Mouse (Mus musculus): ENCODE measurements around the gene Hps4. TPM values are rescaled to one million over a fixed set of nuclear protein-coding genes. Genes with fewer than 3 reads are reported as not detected.

The Hps4 gene
- polyA plus RNA-seq, 1 experiment from 2014 or later, result 28.8 TPM

GRCm38 (mm10) chr5:112394779-112395443 lies 52.0 kb downstream of the Hps4 start, which contains the start of gene Asphd2:
Gene Asphd2, minus strand, starts transcription at chr5:112394866.
- no peaks in the 10 kb centered on the region for H3K9me3 ChIP-seq (ENCODE audit: control insufficient read depth)

GRCm38 (mm10) chr5:112396066-112396465 lies 53.2 kb downstream of the Hps4 start:
- ATAC-seq, result no peak
- WGBS, result 81% methylated on average over 18 of the region's 18 CpGs

More at GRCm38 (mm10) chr5:112394779-112395443, 52.0 kb downstream of the Hps4 start, which contains the start of gene Asphd2:
- TF ChIP-seq CTCF (IDR thresholded peaks at IDR 0.05; ENCODE audit: low read depth), result peak; percentile 23
- H3K36me3 ChIP-seq (ENCODE audit: control insufficient read depth, insufficient read depth), result no peaks in the 10 kb centered on the region
- no peaks in the 10 kb centered on the region for H3K4me1 ChIP-seq (replicated peaks; ENCODE audit: control insufficient read depth, insufficient read depth, low read length)
- peak; percentile 47 for ATAC-seq
- peaks cover 30% of the 10 kb centered on the region for H3K27me3 ChIP-seq (replicated peaks; ENCODE audit: control insufficient read depth, insufficient read depth, low read length)
- no peak within 1 kb of the TSS for H3K9ac ChIP-seq (ENCODE audit: low read depth, low read length)
- 4% methylated on average over 38 of the region's 67 CpGs for WGBS
- H3K4me2 ChIP-seq (replicated peaks; ENCODE audit: low read depth), result peak within 1 kb of the TSS; percentile 74
- peak within 1 kb of the TSS; percentile 53 for H3K4me3 ChIP-seq (ENCODE audit: low read depth, low read length)
- no peak within 1 kb of the TSS for H3K27ac ChIP-seq (ENCODE audit: low read depth, low read length)

DNA sequence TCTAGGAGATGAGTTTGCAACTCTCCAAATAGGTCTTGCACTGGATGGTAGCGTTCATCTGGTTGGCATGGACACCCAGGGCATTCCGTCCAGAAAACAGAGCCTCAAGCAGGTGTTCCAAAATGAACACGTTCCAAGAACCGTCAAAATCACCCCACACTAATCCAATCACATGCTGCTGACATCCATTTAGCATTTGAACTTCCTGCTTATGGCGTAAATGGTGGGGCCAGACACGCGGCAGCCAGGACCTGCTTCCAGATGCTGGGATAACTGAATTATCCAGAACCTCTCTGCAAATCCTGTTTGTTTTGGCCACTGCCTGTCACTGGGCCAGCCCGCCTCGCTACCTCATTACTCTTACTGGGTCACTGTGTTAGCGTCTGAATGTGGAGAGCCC lies 56.4 kb downstream of the Hps4 start:
- no peak for ATAC-seq
- no peak overlapping the region for H3K27ac ChIP-seq (ENCODE audit: low read depth, low read length)
- no peak overlapping the region for H3K4me3 ChIP-seq (ENCODE audit: low read depth, low read length)
- WGBS, result 72% methylated on average over 10 of the region's 10 CpGs
- H3K9ac ChIP-seq (ENCODE audit: low read depth, low read length), result no peak overlapping the region
- TF ChIP-seq CTCF (IDR thresholded peaks at IDR 0.05; ENCODE audit: low read depth), result no peak
- H3K36me3 ChIP-seq (ENCODE audit: control insufficient read depth, insufficient read depth), result no peaks in the 10 kb centered on the region
- H3K4me1 ChIP-seq (replicated peaks; ENCODE audit: control insufficient read depth, insufficient read depth, low read length), result no peaks in the 10 kb centered on the region
- H3K9me3 ChIP-seq (ENCODE audit: control insufficient read depth), result no peaks in the 10 kb centered on the region
- H3K27me3 ChIP-seq (replicated peaks; ENCODE audit: control insufficient read depth, insufficient read depth, low read length), result peaks cover 14% of the 10 kb centered on the region
- H3K4me2 ChIP-seq (replicated peaks; ENCODE audit: low read depth), result no peak overlapping the region

More at GRCm38 (mm10) chr5:112396066-112396465, 53.2 kb downstream of the Hps4 start:
- Histone ChIP-seq H3K4me3 (ENCODE audit: low read depth, low read length) (no peak overlapping the region), H3K4me2 (replicated peaks; ENCODE audit: low read depth) (no peak overlapping the region), H3K9ac (ENCODE audit: low read depth, low read length) (no peak overlapping the region), H3K36me3 (ENCODE audit: control insufficient read depth, insufficient read depth) (no peaks in the 10 kb centered on the region), H3K9me3 (ENCODE audit: control insufficient read depth) (no peaks in the 10 kb centered on the region), H3K4me1 (replicated peaks; ENCODE audit: control insufficient read depth, insufficient read depth, low read length) (no peaks in the 10 kb centered on the region), H3K27me3 (replicated peaks; ENCODE audit: control insufficient read depth, insufficient read depth, low read length) (peaks cover 30% of the 10 kb centered on the region), H3K27ac (ENCODE audit: low read depth, low read length) (no peak overlapping the region)
- TF ChIP-seq CTCF (IDR thresholded peaks at IDR 0.05; ENCODE audit: low read depth), result no peak

GRCm38 (mm10) chr5:112402437-112402836 lies 59.6 kb downstream of the Hps4 start:
- no peak for ATAC-seq
- no peaks in the 10 kb centered on the region for H3K4me1 ChIP-seq (replicated peaks; ENCODE audit: control insufficient read depth, insufficient read depth, low read length)
- no peaks in the 10 kb centered on the region for H3K27me3 ChIP-seq (replicated peaks; ENCODE audit: control insufficient read depth, insufficient read depth, low read length)
- no peaks in the 10 kb centered on the region for H3K36me3 ChIP-seq (ENCODE audit: control insufficient read depth, insufficient read depth)
- no peak overlapping the region for H3K4me2 ChIP-seq (replicated peaks; ENCODE audit: low read depth)
- H3K9ac ChIP-seq (ENCODE audit: low read depth, low read length), result no peak overlapping the region
- H3K4me3 ChIP-seq (ENCODE audit: low read depth, low read length), result no peak overlapping the region
- H3K9me3 ChIP-seq (ENCODE audit: control insufficient read depth), result no peaks in the 10 kb centered on the region
- H3K27ac ChIP-seq (ENCODE audit: low read depth, low read length), result no peak overlapping the region
- WGBS, result 47% methylated on average over 3 of the region's 3 CpGs
- no peak for TF ChIP-seq CTCF (IDR thresholded peaks at IDR 0.05; ENCODE audit: low read depth)

GRCm38 (mm10) chr5:112406017-112406416 lies 63.1 kb downstream of the Hps4 start:
- H3K27me3 ChIP-seq (replicated peaks; ENCODE audit: control insufficient read depth, insufficient read depth, low read length), result no peaks in the 10 kb centered on the region
- ATAC-seq, result no peak
- H3K4me1 ChIP-seq (replicated peaks; ENCODE audit: control insufficient read depth, insufficient read depth, low read length), result no peaks in the 10 kb centered on the region
- TF ChIP-seq CTCF (IDR thresholded peaks at IDR 0.05; ENCODE audit: low read depth), result no peak
- no peaks in the 10 kb centered on the region for H3K9me3 ChIP-seq (ENCODE audit: control insufficient read depth)
- H3K9ac ChIP-seq (ENCODE audit: low read depth, low read length), result no peak overlapping the region
- no peak overlapping the region for H3K27ac ChIP-seq (ENCODE audit: low read depth, low read length)
- no peak overlapping the region for H3K4me2 ChIP-seq (replicated peaks; ENCODE audit: low read depth)
- no peak overlapping the region for H3K4me3 ChIP-seq (ENCODE audit: low read depth, low read length)
- WGBS, result 44% methylated on average over 3 of the region's 3 CpGs
- no peaks in the 10 kb centered on the region for H3K36me3 ChIP-seq (ENCODE audit: control insufficient read depth, insufficient read depth)

GRCm38 (mm10) chr5:112409274-112409673 lies 66.4 kb downstream of the Hps4 start:
- Histone ChIP-seq H3K4me3 (ENCODE audit: low read depth, low read length) (no peak overlapping the region), H3K9me3 (ENCODE audit: control insufficient read depth) (no peaks in the 10 kb centered on the region), H3K36me3 (ENCODE audit: control insufficient read depth, insufficient read depth) (no peaks in the 10 kb centered on the region), H3K9ac (ENCODE audit: low read depth, low read length) (no peak overlapping the region), H3K27ac (ENCODE audit: low read depth, low read length) (no peak overlapping the region), H3K4me2 (replicated peaks; ENCODE audit: low read depth) (no peak overlapping the region), H3K4me1 (replicated peaks; ENCODE audit: control insufficient read depth, insufficient read depth, low read length) (no peaks in the 10 kb centered on the region), H3K27me3 (replicated peaks; ENCODE audit: control insufficient read depth, insufficient read depth, low read length) (peaks cover 8% of the 10 kb centered on the region)
- no peak for TF ChIP-seq CTCF (IDR thresholded peaks at IDR 0.05; ENCODE audit: low read depth)
- 64% methylated on average over 5 of the region's 5 CpGs for WGBS
- ATAC-seq, result no peak
